Mouse (Mus musculus): ENCODE results near the gene Treml1. TPM values are rescaled to one million over a fixed set of nuclear protein-coding genes. Genes with fewer than 3 reads are reported as not detected.
"Not testable (repeated sequence)": the region's sequence is repeated elsewhere in the genome, so short reads cannot be mapped to it uniquely, and the experiment has no call there.

Treml1 gene
- 0.45 and 0.98 TPM in 2 replicates for polyA plus RNA-seq (2014; fragmentation: Nextera tagmentation; extraction: Ambion mirVana)

GRCm38 (mm10) chr17:48359616-48360015 lies at the start of gene Treml1:
Treml1 (plus strand) TSS chr17:48359916.
- H3K27ac ChIP-seq (ENCODE audit: low read length): no peak within 1 kb of the TSS
- WGBS: 68% methylated on average over 7 of the region's 7 CpGs
- H3K9me3 ChIP-seq (ENCODE audit: control insufficient read depth, low read depth, low read length): no peaks in the 10 kb centered on the region
- no peak within 1 kb of the TSS for H3K9ac ChIP-seq (replicated peaks; ENCODE audit: low read depth, low read length)
- no peak within 1 kb of the TSS for H3K4me2 ChIP-seq (replicated peaks; ENCODE audit: low read depth, low read length)
- no peaks in the 10 kb centered on the region for H3K27me3 ChIP-seq (ENCODE audit: control insufficient read depth, insufficient read depth, low read length)
- H3K4me1 ChIP-seq (ENCODE audit: control insufficient read depth, insufficient read depth, low read length): no peaks in the 10 kb centered on the region
- no peak for ATAC-seq (ENCODE audit: insufficient number of reproducible peaks, insufficient read depth, low FRiP score, low read depth)
- no peaks in the 10 kb centered on the region for H3K36me3 ChIP-seq (ENCODE audit: control insufficient read depth, insufficient read depth, low read length)
- H3K4me3 ChIP-seq (ENCODE audit: low read depth, low read length): no peak within 1 kb of the TSS

GRCm38 (mm10) chr17:48312124-48312523 lies 47.6 kb upstream of the Treml1 start:
- Histone ChIP-seq H3K4me2 (replicated peaks; ENCODE audit: low read depth, low read length) (no peak overlapping the region), H3K9me3 (ENCODE audit: control insufficient read depth, low read depth, low read length) (no peaks in the 10 kb centered on the region), H3K27me3 (ENCODE audit: control insufficient read depth, insufficient read depth, low read length) (no peaks in the 10 kb centered on the region), H3K27ac (ENCODE audit: low read length) (no peak overlapping the region), H3K4me1 (ENCODE audit: control insufficient read depth, insufficient read depth, low read length) (no peaks in the 10 kb centered on the region), H3K36me3 (ENCODE audit: control insufficient read depth, insufficient read depth, low read length) (no peaks in the 10 kb centered on the region), H3K4me3 (ENCODE audit: low read depth, low read length) (no peak overlapping the region), H3K9ac (replicated peaks; ENCODE audit: low read depth, low read length) (no peak overlapping the region)
- WGBS: 65% methylated on average over 2 of the region's 2 CpGs
- ATAC-seq (ENCODE audit: insufficient number of reproducible peaks, insufficient read depth, low FRiP score, low read depth): no peak

- not testable (repeated sequence) for H3K27ac ChIP-seq (ENCODE audit: low read length); H3K9ac ChIP-seq (replicated peaks; ENCODE audit: low read depth, low read length); H3K9me3 ChIP-seq (ENCODE audit: control insufficient read depth, low read depth, low read length); H3K27me3 ChIP-seq (ENCODE audit: control insufficient read depth, insufficient read depth, low read length); H3K4me1 ChIP-seq (ENCODE audit: control insufficient read depth, insufficient read depth, low read length); H3K36me3 ChIP-seq (ENCODE audit: control insufficient read depth, insufficient read depth, low read length); H3K4me2 ChIP-seq (replicated peaks; ENCODE audit: low read depth, low read length); H3K4me3 ChIP-seq (ENCODE audit: low read depth, low read length); ATAC-seq (ENCODE audit: insufficient number of reproducible peaks, insufficient read depth, low FRiP score, low read depth)
- WGBS: 77% methylated on average over 3 of the region's 3 CpGs
Measured at GRCm38 (mm10) chr17:48315905-48316579, 43.7 kb upstream of the Treml1 start, which contains the start of gene B430306N03Rik. B430306N03Rik (plus strand) TSS chr17:48316141.

GRCm38 (mm10) chr17:48318686-48319085 lies 41.0 kb upstream of the Treml1 start:
- no peaks in the 10 kb centered on the region for H3K36me3 ChIP-seq (ENCODE audit: control insufficient read depth, insufficient read depth, low read length)
- H3K4me2 ChIP-seq (replicated peaks; ENCODE audit: low read depth, low read length): no peak overlapping the region
- WGBS: 96% methylated on average over 1 of the region's 1 CpGs
- H3K4me3 ChIP-seq (ENCODE audit: low read depth, low read length): no peak overlapping the region
- H3K9me3 ChIP-seq (ENCODE audit: control insufficient read depth, low read depth, low read length): no peaks in the 10 kb centered on the region
- H3K27me3 ChIP-seq (ENCODE audit: control insufficient read depth, insufficient read depth, low read length): no peaks in the 10 kb centered on the region
- ATAC-seq (ENCODE audit: insufficient number of reproducible peaks, insufficient read depth, low FRiP score, low read depth): no peak
- H3K9ac ChIP-seq (replicated peaks; ENCODE audit: low read depth, low read length): no peak overlapping the region
- H3K27ac ChIP-seq (ENCODE audit: low read length): no peak overlapping the region
- H3K4me1 ChIP-seq (ENCODE audit: control insufficient read depth, insufficient read depth, low read length): no peaks in the 10 kb centered on the region

- no peaks in the 10 kb centered on the region for H3K9me3 ChIP-seq (ENCODE audit: control insufficient read depth, low read depth, low read length)
- no peak overlapping the region for H3K4me3 ChIP-seq (ENCODE audit: low read depth, low read length)
- H3K4me2 ChIP-seq (replicated peaks; ENCODE audit: low read depth, low read length): no peak overlapping the region
- no peaks in the 10 kb centered on the region for H3K27me3 ChIP-seq (ENCODE audit: control insufficient read depth, insufficient read depth, low read length)
- no peak overlapping the region for H3K27ac ChIP-seq (ENCODE audit: low read length)
- H3K36me3 ChIP-seq (ENCODE audit: control insufficient read depth, insufficient read depth, low read length): no peaks in the 10 kb centered on the region
- WGBS: 70% methylated on average over 2 of the region's 2 CpGs
- H3K9ac ChIP-seq (replicated peaks; ENCODE audit: low read depth, low read length): no peak overlapping the region
- no peaks in the 10 kb centered on the region for H3K4me1 ChIP-seq (ENCODE audit: control insufficient read depth, insufficient read depth, low read length)
- no peak for ATAC-seq (ENCODE audit: insufficient number of reproducible peaks, insufficient read depth, low FRiP score, low read depth)
Measured at GRCm38 (mm10) chr17:48321279-48321678, 38.4 kb upstream of the Treml1 start.

GRCm38 (mm10) chr17:48323236-48323635 lies 36.5 kb upstream of the Treml1 start:
- no peak for ATAC-seq (ENCODE audit: insufficient number of reproducible peaks, insufficient read depth, low FRiP score, low read depth)
- no peaks in the 10 kb centered on the region for H3K4me1 ChIP-seq (ENCODE audit: control insufficient read depth, insufficient read depth, low read length)
- 79% methylated on average over 3 of the region's 3 CpGs for WGBS
- no peak overlapping the region for H3K4me2 ChIP-seq (replicated peaks; ENCODE audit: low read depth, low read length)
- no peak overlapping the region for H3K4me3 ChIP-seq (ENCODE audit: low read depth, low read length)
- H3K27ac ChIP-seq (ENCODE audit: low read length): no peak overlapping the region
- no peaks in the 10 kb centered on the region for H3K27me3 ChIP-seq (ENCODE audit: control insufficient read depth, insufficient read depth, low read length)
- no peak overlapping the region for H3K9ac ChIP-seq (replicated peaks; ENCODE audit: low read depth, low read length)
- no peaks in the 10 kb centered on the region for H3K9me3 ChIP-seq (ENCODE audit: control insufficient read depth, low read depth, low read length)
- no peaks in the 10 kb centered on the region for H3K36me3 ChIP-seq (ENCODE audit: control insufficient read depth, insufficient read depth, low read length)

- ATAC-seq (ENCODE audit: insufficient number of reproducible peaks, insufficient read depth, low FRiP score, low read depth): no peak
- Histone ChIP-seq H3K27ac (ENCODE audit: low read length) (no peak overlapping the region), H3K27me3 (ENCODE audit: control insufficient read depth, insufficient read depth, low read length) (no peaks in the 10 kb centered on the region), H3K9me3 (ENCODE audit: control insufficient read depth, low read depth, low read length) (no peaks in the 10 kb centered on the region), H3K4me2 (replicated peaks; ENCODE audit: low read depth, low read length) (no peak overlapping the region), H3K4me1 (ENCODE audit: control insufficient read depth, insufficient read depth, low read length) (no peaks in the 10 kb centered on the region), H3K36me3 (ENCODE audit: control insufficient read depth, insufficient read depth, low read length) (no peaks in the 10 kb centered on the region), H3K9ac (replicated peaks; ENCODE audit: low read depth, low read length) (no peak overlapping the region), H3K4me3 (ENCODE audit: low read depth, low read length) (no peak overlapping the region)
- 88% methylated on average over 5 of the region's 5 CpGs for WGBS
Measured at GRCm38 (mm10) chr17:48324258-48324657, 35.5 kb upstream of the Treml1 start.

GRCm38 (mm10) chr17:48325093-48325492 lies 34.6 kb upstream of the Treml1 start:
- Histone ChIP-seq H3K27ac (ENCODE audit: low read length) (no peak overlapping the region), H3K36me3 (ENCODE audit: control insufficient read depth, insufficient read depth, low read length) (no peaks in the 10 kb centered on the region), H3K4me1 (ENCODE audit: control insufficient read depth, insufficient read depth, low read length) (no peaks in the 10 kb centered on the region), H3K4me2 (replicated peaks; ENCODE audit: low read depth, low read length) (no peak overlapping the region), H3K9ac (replicated peaks; ENCODE audit: low read depth, low read length) (no peak overlapping the region), H3K4me3 (ENCODE audit: low read depth, low read length) (no peak overlapping the region), H3K9me3 (ENCODE audit: control insufficient read depth, low read depth, low read length) (no peaks in the 10 kb centered on the region), H3K27me3 (ENCODE audit: control insufficient read depth, insufficient read depth, low read length) (no peaks in the 10 kb centered on the region)
- ATAC-seq (ENCODE audit: insufficient number of reproducible peaks, insufficient read depth, low FRiP score, low read depth): no peak
- WGBS: 90% methylated on average over 6 of the region's 6 CpGs

- Histone ChIP-seq H3K9me3 (ENCODE audit: control insufficient read depth, low read depth, low read length) (no peaks in the 10 kb centered on the region), H3K4me1 (ENCODE audit: control insufficient read depth, insufficient read depth, low read length) (no peaks in the 10 kb centered on the region), H3K9ac (replicated peaks; ENCODE audit: low read depth, low read length) (no peak overlapping the region), H3K27me3 (ENCODE audit: control insufficient read depth, insufficient read depth, low read length) (no peaks in the 10 kb centered on the region), H3K36me3 (ENCODE audit: control insufficient read depth, insufficient read depth, low read length) (no peaks in the 10 kb centered on the region), H3K27ac (ENCODE audit: low read length) (no peak overlapping the region), H3K4me2 (replicated peaks; ENCODE audit: low read depth, low read length) (no peak overlapping the region), H3K4me3 (ENCODE audit: low read depth, low read length) (no peak overlapping the region)
- WGBS: 85% methylated on average over 11 of the region's 11 CpGs
- ATAC-seq (ENCODE audit: insufficient number of reproducible peaks, insufficient read depth, low FRiP score, low read depth): no peak
Measured at GRCm38 (mm10) chr17:48325638-48326037, 34.1 kb upstream of the Treml1 start.
